Mouse (Mus musculus) limb, embryonic 14.5 days (tissue): ENCODE data around the gene Oip5. TPM values are rescaled to one million over a fixed set of nuclear protein-coding genes. Genes with fewer than 3 reads are reported as not detected.

Source experiments
- ATAC-seq: fragments of 200-750 bp; cut with Nextera tagmentation; 2 replicates; pipeline ENCODE4 v1.8.0; 2017; ENCODE audit warnings: low read depth, moderate number of reproducible peaks, moderate TSS enrichment; ENCODE audit not compliant: low FRiP score
- DNase-seq: peaks from one replicate; pipeline ENCODE4 v3.0.0-alpha.2; 2015; ENCODE audit warnings: low spot score
- H3K27ac ChIP-seq: fragments of 300-500 bp; sonication (generic); replicated peaks from 2 replicates; pipeline ENCODE4 v1.5.1; 2014; ENCODE audit warnings: low read depth, mild to moderate bottlenecking, low read length, moderate library complexity, mixed read lengths
- H3K27me3 ChIP-seq: fragments of 300-500 bp; sonication (generic); 2 replicates; pipeline ENCODE4 v1.6.1; 2014; ENCODE audit warnings: low read length, mixed read lengths; ENCODE audit not compliant: control insufficient read depth, insufficient read depth
- H3K36me3 ChIP-seq: fragments of 300-500 bp; sonication (generic); 2 replicates; pipeline ENCODE4 v1.6.1; 2014; ENCODE audit warnings: mild to moderate bottlenecking, low read length, moderate library complexity, mixed read lengths; ENCODE audit not compliant: control insufficient read depth, insufficient read depth
- H3K4me1 ChIP-seq: fragments of 300-500 bp; sonication (generic); 2 replicates; pipeline ENCODE4 v1.6.1; 2014; ENCODE audit warnings: antibody characterized with exemption, low read length, mixed read lengths; ENCODE audit not compliant: control insufficient read depth, insufficient read depth
- H3K4me2 ChIP-seq: fragments of 300-500 bp; sonication (generic); replicated peaks from 2 replicates; pipeline ENCODE4 v1.6.1; 2014; ENCODE audit warnings: low read depth, mild to moderate bottlenecking, low read length, moderate library complexity; ENCODE audit not compliant: severe bottlenecking
- H3K4me3 ChIP-seq: fragments of 300-500 bp; sonication (generic); replicated peaks from 2 replicates; pipeline ENCODE4 v1.5.1; 2014; ENCODE audit warnings: low read length
- H3K9ac ChIP-seq: fragments of 300-500 bp; sonication (generic); 2 replicates; pipeline ENCODE4 v1.6.1; 2014; ENCODE audit warnings: mild to moderate bottlenecking, low read depth, low read length, moderate library complexity; ENCODE audit not compliant: severe bottlenecking
- H3K9me3 ChIP-seq: fragments of 300-500 bp; sonication (generic); 2 replicates; pipeline ENCODE4 v1.6.1; 2016; ENCODE audit warnings: low read length; ENCODE audit not compliant: control insufficient read depth
- POLR2A ChIP-seq: fragments of 200-500 bp; IDR thresholded peaks from 2 replicates; pipeline ENCODE4 v1.8.0; 2012; ENCODE audit warnings: inconsistent platforms, mild to moderate bottlenecking, moderate library complexity, borderline replicate concordance; ENCODE audit not compliant: insufficient read depth, insufficient read length; ENCODE audit errors: extremely low read depth
- WGBS: fragments of 180-500 bp; shearing (Covaris S2); extraction: QIAGEN DNeasy Blood & Tissue Kit; methylation state at CpG from one replicate; pipeline ENCODE4 v1.1.7; 2014; 5-methylcytosine and 5-hydroxymethylcytosine counted together
- polyA plus RNA-seq, 2 experiments: library from polyadenylated mRNA; depleted of rRNA in 1 of 2; stranded (reverse) in 1 of 2; unstranded in 1 of 2; fragments of >200 nt; fragmentation: Nextera tagmentation in 1 of 2; extraction: Ambion mirVana in 1 of 2; gene quantifications; 2 replicates each; pipeline versions ENCODE4 v1.2.1 to v1.2.3; 2012 to 2014

The Oip5 gene
- polyA plus RNA-seq, 2 experiments = 16.6 to 19.6 TPM

DNA sequence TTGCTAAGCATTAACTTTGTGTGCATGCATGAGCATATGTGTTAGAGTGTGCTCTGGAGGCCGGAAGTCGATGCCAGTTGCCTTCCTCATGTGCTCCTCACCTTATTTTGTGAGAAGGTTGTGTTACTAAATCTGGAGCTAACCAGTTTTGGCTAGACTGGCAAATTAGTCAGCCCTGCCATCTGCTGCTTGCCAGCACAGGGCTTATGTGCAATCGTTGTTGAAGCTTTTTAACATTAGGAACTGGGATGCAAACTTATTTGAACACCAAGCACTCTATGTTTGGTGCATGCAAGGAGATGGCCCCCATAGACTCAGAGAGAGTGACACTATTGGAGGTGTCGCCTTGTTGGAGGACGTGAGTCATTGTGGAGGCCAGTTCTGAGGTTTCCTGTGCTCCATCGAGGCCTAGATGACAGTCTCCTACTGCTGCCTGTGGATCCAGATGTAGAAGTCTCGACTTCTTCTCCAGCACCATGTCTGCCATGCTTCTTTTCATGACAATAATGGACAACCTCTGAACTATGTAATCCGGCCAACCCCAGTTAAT, 21.4 kb downstream of the Oip5 start:
- H3K4me1 ChIP-seq = peaks cover 12% of the 10 kb centered on the region
- no peak overlapping the region for H3K27ac ChIP-seq
- no peak for ATAC-seq
- H3K4me2 ChIP-seq = no peak overlapping the region
- no peak overlapping the region for H3K4me3 ChIP-seq
- no peak for TF ChIP-seq POLR2A
- 87% methylated on average over 8 of the region's 8 CpGs for WGBS
- no peaks in the 10 kb centered on the region for H3K9me3 ChIP-seq
- peaks cover 50% of the 10 kb centered on the region for H3K36me3 ChIP-seq
- no peaks in the 10 kb centered on the region for H3K27me3 ChIP-seq
- no peak for DNase-seq
- H3K9ac ChIP-seq = no peak overlapping the region

- WGBS = 39% methylated on average over 4 of the region's 4 CpGs
Observed at GRCm38 (mm10) chr2:119595308-119595707, 23.0 kb downstream of the Oip5 start.

DNA sequence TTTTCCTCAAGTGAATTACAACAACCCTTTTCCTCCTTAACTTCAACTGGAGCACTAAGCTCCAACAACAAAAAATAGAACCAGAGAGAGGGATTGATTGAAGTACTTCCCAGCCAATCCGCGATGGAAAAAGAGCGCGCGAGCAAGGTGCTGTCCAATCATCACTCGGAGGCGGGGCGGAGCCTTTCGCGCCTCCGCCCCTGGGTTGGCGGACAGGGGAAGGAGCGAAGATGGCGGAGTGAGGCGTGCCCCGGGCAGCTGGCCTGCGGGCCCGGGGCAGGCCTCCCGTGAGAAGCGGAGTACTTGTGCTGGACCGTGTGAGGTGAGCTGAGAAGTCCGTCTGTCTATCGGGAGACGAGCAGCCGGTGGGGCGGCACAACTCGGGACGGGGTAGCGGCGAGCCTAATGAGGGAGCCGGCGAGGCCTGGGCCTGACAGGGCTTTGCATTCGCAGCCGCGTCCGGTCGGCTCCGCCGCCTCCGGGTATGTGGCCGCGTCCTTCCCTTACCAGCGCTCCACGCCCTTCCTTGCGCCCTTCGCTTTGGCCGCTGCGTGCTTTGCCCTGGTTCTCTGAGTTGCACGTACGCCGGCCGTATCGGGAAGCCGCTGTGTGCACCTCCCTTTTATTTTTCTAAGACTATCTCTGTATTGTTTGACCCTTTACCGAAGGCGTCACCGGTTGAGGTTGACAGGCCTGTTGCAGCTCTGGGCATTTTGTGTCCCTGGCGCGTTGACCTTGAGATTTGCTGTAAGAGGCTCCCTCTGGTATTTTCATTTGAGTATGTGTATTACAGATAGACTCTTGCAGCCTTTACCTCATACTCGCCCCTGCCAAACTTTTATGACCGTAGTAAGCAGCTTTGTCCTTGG, 23.9 kb downstream of the Oip5 start:
- Histone ChIP-seq H3K4me2 (peak overlapping the region; percentile 66), H3K9me3 (no peaks in the 10 kb centered on the region), H3K4me3 (peak overlapping the region; percentile 97), H3K36me3 (peaks cover 27% of the 10 kb centered on the region), H3K4me1 (peaks cover 12% of the 10 kb centered on the region), H3K27ac (peak overlapping the region; percentile 89), H3K9ac (peak overlapping the region; percentile 95), H3K27me3 (no peaks in the 10 kb centered on the region)
- ATAC-seq (peak; percentile 99), DNase-seq (peak; percentile 98)
- 0% methylated on average over 45 of the region's 61 CpGs for WGBS
- TF ChIP-seq POLR2A = peak; percentile 83; the same call in 1 of the 2 replicates

More at GRCm38 (mm10) chr2:119595308-119595707, 23.0 kb downstream of the Oip5 start:
- peaks cover 35% of the 10 kb centered on the region for H3K36me3 ChIP-seq
- DNase-seq (no peak), ATAC-seq (no peak)
- H3K9ac ChIP-seq = peak overlapping the region; percentile 95
- H3K27ac ChIP-seq = no peak overlapping the region
- peak overlapping the region; percentile 66 for H3K4me2 ChIP-seq
- peak overlapping the region; percentile 97 for H3K4me3 ChIP-seq
- H3K27me3 ChIP-seq = no peaks in the 10 kb centered on the region
- no peak for TF ChIP-seq POLR2A
- H3K9me3 ChIP-seq = no peaks in the 10 kb centered on the region
- H3K4me1 ChIP-seq = peaks cover 12% of the 10 kb centered on the region

GRCm38 (mm10) chr2:119593765-119594112, 24.5 kb downstream of the Oip5 start:
- Histone ChIP-seq H3K4me3 (peak overlapping the region; percentile 97), H3K27ac (peak overlapping the region; percentile 62), H3K27me3 (no peaks in the 10 kb centered on the region), H3K4me2 (peak overlapping the region; percentile 50), H3K36me3 (peaks cover 23% of the 10 kb centered on the region), H3K9ac (peak overlapping the region; percentile 22; the same call in 1 of the 2 replicates), H3K4me1 (peaks cover 12% of the 10 kb centered on the region), H3K9me3 (no peaks in the 10 kb centered on the region)
- WGBS = 6% methylated on average over 7 of the region's 7 CpGs
- ATAC-seq (peak; percentile 13), DNase-seq (no peak)
- TF ChIP-seq POLR2A = no peak

DNA sequence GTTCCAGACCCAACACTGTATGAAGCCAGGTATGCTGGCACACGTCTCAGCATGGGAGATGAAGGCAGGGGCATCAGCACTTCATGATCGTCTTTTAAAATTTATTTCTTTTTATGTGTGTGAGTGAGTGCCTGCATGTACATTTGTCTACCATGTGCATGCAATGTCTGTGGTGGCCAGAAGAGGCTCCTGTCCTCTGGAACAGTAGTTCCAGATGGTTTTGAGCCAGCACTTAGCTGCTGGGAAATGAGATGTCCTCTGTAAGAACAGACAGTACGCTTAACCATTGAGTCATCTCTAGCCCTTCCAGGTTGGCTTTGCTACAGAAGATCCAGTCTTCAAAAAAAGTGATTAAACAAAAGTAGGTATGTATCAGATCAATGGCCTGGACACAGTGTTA, 27.0 kb downstream of the Oip5 start:
- H3K4me2 ChIP-seq = no peak overlapping the region
- no peaks in the 10 kb centered on the region for H3K9me3 ChIP-seq
- no peak for TF ChIP-seq POLR2A
- peaks cover 3% of the 10 kb centered on the region; the same call in 1 of the 2 replicates for H3K36me3 ChIP-seq
- H3K27me3 ChIP-seq = no peaks in the 10 kb centered on the region
- 90% methylated on average over 3 of the region's 3 CpGs for WGBS
- H3K4me1 ChIP-seq = peaks cover 12% of the 10 kb centered on the region
- ATAC-seq = no peak
- H3K27ac ChIP-seq = no peak overlapping the region
- H3K4me3 ChIP-seq = no peak overlapping the region
- DNase-seq = no peak
- no peak overlapping the region for H3K9ac ChIP-seq
